Mouse (Mus musculus) activated CD4-positive, CD25-positive, alpha-beta regulatory T cell, adult 4 months (primary cell): Measurements from ENCODE around the gene Pak7. TPM values are rescaled to one million over a fixed set of nuclear protein-coding genes. Genes with fewer than 3 reads are reported as not detected.

Source experiments
- polyA plus RNA-seq, 2 experiments: library from polyadenylated mRNA; unstranded; fragments of 100-300 nt; shearing (Covaris generic); gene quantifications; one replicate each; pipeline ENCODE4 v1.2.1; 2017

Pak7 gene
- polyA plus RNA-seq, 2 experiments from 2014 or later: not detected

Other genes starting within 250 kb of the Pak7 start
- gene Ankef1, start 113.9 kb upstream of the Pak7 start, polyA plus RNA-seq: not detected